Mouse (Mus musculus): Measurements from ENCODE around the gene Xaf1. TPM values are rescaled to one million over a fixed set of nuclear protein-coding genes. Genes with fewer than 3 reads are reported as not detected.

Gene Xaf1
- polyA plus RNA-seq, 1 experiment = 5.9 TPM

- Histone ChIP-seq H3K27me3 (ENCODE audit: control insufficient read depth, insufficient read depth, insufficient read length) (no peaks in the 10 kb centered on the region), H3K79me2 (ENCODE audit: control insufficient read depth, insufficient read depth) (no peaks in the 10 kb centered on the region), H3K4me2 (ENCODE audit: low read depth) (no peak overlapping the region), H3K4me3 (no peak overlapping the region), H3K36me3 (ENCODE audit: control insufficient read depth, insufficient read depth) (no peaks in the 10 kb centered on the region), H3ac (ENCODE audit: control insufficient read depth, insufficient read length) (no peak overlapping the region)
- TF ChIP-seq POLR2A (IDR thresholded peaks at IDR 0.05; ENCODE audit: insufficient read length, low read depth) (no peak), USF1 (IDR thresholded peaks at IDR 0.05; ENCODE audit: low read depth) (no peak), E2F4 (IDR thresholded peaks at IDR 0.05; ENCODE audit: insufficient read depth) (no peak), SRF (IDR thresholded peaks at IDR 0.05; ENCODE audit: control insufficient read depth, insufficient read length, low read depth) (no peak)
These were observed 19.5 kb upstream of the Xaf1 start for GRCm38 (mm10) chr11:72281852-72282400.

- Histone ChIP-seq H3K79me2 (ENCODE audit: control insufficient read depth, insufficient read depth) (no peaks in the 10 kb centered on the region), H3K36me3 (ENCODE audit: control insufficient read depth, insufficient read depth) (no peaks in the 10 kb centered on the region), H3K4me2 (ENCODE audit: low read depth) (no peak overlapping the region), H3K4me3 (no peak overlapping the region), H3K27me3 (ENCODE audit: control insufficient read depth, insufficient read depth, insufficient read length) (no peaks in the 10 kb centered on the region), H3ac (ENCODE audit: control insufficient read depth, insufficient read length) (no peak overlapping the region)
- no peak for TF ChIP-seq E2F4 (IDR thresholded peaks at IDR 0.05; ENCODE audit: insufficient read depth)
- no peak for TF ChIP-seq TCF3 (IDR thresholded peaks at IDR 0.05; ENCODE audit: insufficient read length, low read depth)
- no peak for TF ChIP-seq MYOD1 (IDR thresholded peaks at IDR 0.05; ENCODE audit: control insufficient read depth in 1 of 3, insufficient read length in 2 of 3, low read depth in 2 of 3)
- TF ChIP-seq USF1 (IDR thresholded peaks at IDR 0.05; ENCODE audit: low read depth) = no peak
- no peak for TF ChIP-seq POLR2A (IDR thresholded peaks at IDR 0.05; ENCODE audit: insufficient read length, low read depth)
- TF ChIP-seq MAX (IDR thresholded peaks at IDR 0.05; ENCODE audit: low read depth) = no peak
- no peak for TF ChIP-seq SRF (IDR thresholded peaks at IDR 0.05; ENCODE audit: control insufficient read depth, insufficient read length, low read depth)
- no peak for TF ChIP-seq REST (IDR thresholded peaks at IDR 0.05; ENCODE audit: insufficient read depth, insufficient read length)
- no peak for TF ChIP-seq CEBPB (IDR thresholded peaks at IDR 0.05; ENCODE audit: insufficient read depth, poor library complexity, severe bottlenecking)
- no peak for TF ChIP-seq TCF12 (IDR thresholded peaks at IDR 0.05; ENCODE audit: insufficient read depth, poor library complexity, severe bottlenecking)
- no peak for TF ChIP-seq MYOG (IDR thresholded peaks at IDR 0.05; ENCODE audit: control insufficient read depth in 1 of 3, insufficient read depth in 1 of 3, insufficient read length in 2 of 3, low read depth in 2 of 3)
- TF ChIP-seq POLR2AphosphoS2 (IDR thresholded peaks at IDR 0.05; ENCODE audit: insufficient read length, low read depth) = no peak
These were observed 17.8 kb upstream of the Xaf1 start for GRCm38 (mm10) chr11:72283486-72284224.

GRCm38 (mm10) chr11:72284532-72285182 is 16.8 kb upstream of the Xaf1 start:
- Histone ChIP-seq H3K79me2 (ENCODE audit: control insufficient read depth, insufficient read depth) (no peaks in the 10 kb centered on the region), H3ac (ENCODE audit: control insufficient read depth, insufficient read length) (no peak overlapping the region)

DNA sequence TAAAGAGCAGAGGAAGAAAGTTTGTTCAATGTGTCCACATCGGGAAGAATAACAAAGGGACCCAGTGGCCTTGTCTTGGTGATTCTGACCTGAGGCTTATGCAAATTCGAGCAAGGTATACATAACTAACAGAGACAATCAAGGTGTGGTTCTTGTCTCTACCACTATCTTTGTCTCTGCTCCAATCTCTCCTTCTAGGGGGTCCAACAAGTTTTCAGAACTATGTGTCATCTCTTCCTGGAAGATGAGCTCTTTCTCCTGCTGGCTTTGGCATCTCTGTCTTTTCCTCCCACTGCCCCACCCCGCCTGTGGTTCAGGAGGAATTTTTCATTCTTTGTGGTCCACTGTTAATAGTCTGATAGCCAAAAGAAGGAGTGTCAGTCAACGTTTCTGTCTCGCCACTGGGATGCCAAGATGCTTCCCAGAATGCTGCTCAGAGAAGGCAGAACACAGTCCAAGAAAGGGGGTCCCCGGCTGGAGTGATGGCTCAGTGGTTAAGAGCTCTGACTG is 15.4 kb upstream of the Xaf1 start:
- H3K27me3 ChIP-seq (ENCODE audit: control insufficient read depth, insufficient read depth, insufficient read length) = no peaks in the 10 kb centered on the region
- H3K4me3 ChIP-seq = no peak overlapping the region
- H3K4me2 ChIP-seq (ENCODE audit: low read depth) = peak overlapping the region; percentile 10
- H3K36me3 ChIP-seq (ENCODE audit: control insufficient read depth, insufficient read depth) = no peaks in the 10 kb centered on the region
- no peaks in the 10 kb centered on the region for H3K79me2 ChIP-seq (ENCODE audit: control insufficient read depth, insufficient read depth)
- TF ChIP-seq MAX (IDR thresholded peaks at IDR 0.05; ENCODE audit: low read depth) (no peak), POLR2A (IDR thresholded peaks at IDR 0.05; ENCODE audit: insufficient read length, low read depth) (no peak), MYOG (IDR thresholded peaks at IDR 0.05; ENCODE audit: control insufficient read depth in 1 of 3, insufficient read depth in 1 of 3, insufficient read length in 2 of 3, low read depth in 2 of 3) (no peak), SRF (IDR thresholded peaks at IDR 0.05; ENCODE audit: control insufficient read depth, insufficient read length, low read depth) (no peak), TCF12 (IDR thresholded peaks at IDR 0.05; ENCODE audit: insufficient read depth, poor library complexity, severe bottlenecking) (no peak), REST (IDR thresholded peaks at IDR 0.05; ENCODE audit: insufficient read depth, insufficient read length) (no peak), POLR2AphosphoS2 (IDR thresholded peaks at IDR 0.05; ENCODE audit: insufficient read length, low read depth) (no peak), USF1 (IDR thresholded peaks at IDR 0.05; ENCODE audit: low read depth) (no peak), CEBPB (IDR thresholded peaks at IDR 0.05; ENCODE audit: insufficient read depth, poor library complexity, severe bottlenecking) (no peak), MYOD1 (IDR thresholded peaks at IDR 0.05; ENCODE audit: control insufficient read depth in 1 of 3, insufficient read length in 2 of 3, low read depth in 2 of 3) (no peak), E2F4 (IDR thresholded peaks at IDR 0.05; ENCODE audit: insufficient read depth) (no peak), TCF3 (IDR thresholded peaks at IDR 0.05; ENCODE audit: insufficient read length, low read depth) (no peak)
- no peak overlapping the region for H3ac ChIP-seq (ENCODE audit: control insufficient read depth, insufficient read length)

More at GRCm38 (mm10) chr11:72284532-72285182, 16.8 kb upstream of the Xaf1 start:
- peak in 1 of 3 experiments; percentile 58 for TF ChIP-seq MYOD1 (IDR thresholded peaks at IDR 0.05; ENCODE audit: control insufficient read depth in 1 of 3, insufficient read length in 2 of 3, low read depth in 2 of 3)
- TF ChIP-seq MYOG (IDR thresholded peaks at IDR 0.05; ENCODE audit: control insufficient read depth in 1 of 3, insufficient read depth in 1 of 3, insufficient read length in 2 of 3, low read depth in 2 of 3) = peak in 1 of 3 experiments; percentile 74
- no peak for TF ChIP-seq E2F4 (IDR thresholded peaks at IDR 0.05; ENCODE audit: insufficient read depth)
- TF ChIP-seq USF1 (IDR thresholded peaks at IDR 0.05; ENCODE audit: low read depth) = peak; percentile 59
- no peak overlapping the region for H3K4me2 ChIP-seq (ENCODE audit: low read depth)
- no peaks in the 10 kb centered on the region for H3K36me3 ChIP-seq (ENCODE audit: control insufficient read depth, insufficient read depth)
- H3K27me3 ChIP-seq (ENCODE audit: control insufficient read depth, insufficient read depth, insufficient read length) = no peaks in the 10 kb centered on the region
- no peak overlapping the region for H3K4me3 ChIP-seq
